Mouse (Mus musculus) MEL-GATA-1-ER (cell line): Measurements from ENCODE around the gene Abcc9.

Experiments
- DNase-seq: peaks from one replicate; pipeline ENCODE4 v3.0.0-alpha.2; 2012; ENCODE audit warnings: low read depth; ENCODE audit errors: extremely low read depth

The Abcc9 gene

GRCm38 (mm10) chr6:142623351-142623750 lies 78.8 kb downstream of the Abcc9 start:
- no peak for DNase-seq

GRCm38 (mm10) chr6:142616659-142617058 lies 85.5 kb downstream of the Abcc9 start:
- DNase-seq = no peak

- no peak for DNase-seq
These were observed 87.8 kb downstream of the Abcc9 start for GRCm38 (mm10) chr6:142614324-142614723.

- no peak for DNase-seq
These were observed 89.7 kb downstream of the Abcc9 start for GRCm38 (mm10) chr6:142612366-142612765.

GRCm38 (mm10) chr6:142609401-142610373 lies 92.4 kb downstream of the Abcc9 start:
- no peak for DNase-seq

- DNase-seq = no peak
These were observed 95.0 kb downstream of the Abcc9 start for GRCm38 (mm10) chr6:142607080-142607479.

- no peak for DNase-seq
These were observed 99.3 kb downstream of the Abcc9 start for GRCm38 (mm10) chr6:142602772-142603171.

GRCm38 (mm10) chr6:142578831-142579230 lies 123.3 kb downstream of the Abcc9 start:
- no peak for DNase-seq

GRCm38 (mm10) chr6:142577801-142578200 lies 124.3 kb downstream of the Abcc9 start:
- DNase-seq = no peak

- DNase-seq = no peak
These were observed 129.2 kb downstream of the Abcc9 start for GRCm38 (mm10) chr6:142572876-142573275.

- no peak for DNase-seq
These were observed 130.3 kb downstream of the Abcc9 start for GRCm38 (mm10) chr6:142571629-142572360.

GRCm38 (mm10) chr6:142571055-142571618 lies 131.0 kb downstream of the Abcc9 start, which contains the start of gene Kcnj8:
TSS of gene Kcnj8 (minus strand) at chr6:142571614.
- no peak for DNase-seq

- DNase-seq = no peak
These were observed 131.9 kb downstream of the Abcc9 start for GRCm38 (mm10) chr6:142570046-142570770.

GRCm38 (mm10) chr6:142568713-142569357 lies 133.3 kb downstream of the Abcc9 start:
- no peak for DNase-seq

- DNase-seq = no peak
These were observed 134.7 kb downstream of the Abcc9 start for GRCm38 (mm10) chr6:142567452-142567851.

GRCm38 (mm10) chr6:142564746-142565145 lies 137.4 kb downstream of the Abcc9 start:
- no peak for DNase-seq

GRCm38 (mm10) chr6:142561151-142561550 lies 141.0 kb downstream of the Abcc9 start:
- no peak for DNase-seq

- DNase-seq = no peak
These were observed 143.1 kb downstream of the Abcc9 start for GRCm38 (mm10) chr6:142558772-142559679.

GRCm38 (mm10) chr6:142558076-142558475 lies 144.0 kb downstream of the Abcc9 start:
- DNase-seq = no peak

GRCm38 (mm10) chr6:142555988-142556387 lies 146.1 kb downstream of the Abcc9 start:
- DNase-seq = no peak
